Mouse (Mus musculus) 3134 (cell line): Measurements from ENCODE around the gene Rexo1.

Source experiments
- DNase-seq: peaks from one replicate; pipeline ENCODE4 v3.0.0-alpha.2; 2011; ENCODE audit warnings: low spot score; ENCODE audit not compliant: insufficient read length; ENCODE audit errors: extremely low read depth

Rexo1 gene

DNA sequence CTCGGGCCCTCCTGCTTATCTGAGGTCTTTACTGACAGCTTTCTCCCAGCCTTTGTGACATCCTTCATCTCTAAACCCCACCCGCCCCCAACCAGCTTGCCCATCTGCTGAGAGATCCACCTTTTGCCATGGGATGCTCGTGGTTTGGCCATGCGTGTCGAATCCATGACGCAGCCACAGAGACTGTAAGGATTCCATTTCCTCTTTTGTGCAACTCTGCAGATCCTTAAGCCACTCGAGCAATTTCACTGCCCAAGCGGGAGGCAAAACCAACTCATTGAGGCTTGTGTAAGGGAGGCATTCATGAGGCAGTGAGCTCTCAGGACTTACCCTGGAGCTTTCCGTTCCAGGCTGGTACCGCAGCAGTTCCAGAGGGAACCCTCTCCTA lies 51.1 kb downstream of the Rexo1 start:
- DNase-seq: no peak

- peak; percentile 64 for DNase-seq
Observed at GRCm38 (mm10) chr10:80509412-80510272, 51.7 kb downstream of the Rexo1 start.

DNA sequence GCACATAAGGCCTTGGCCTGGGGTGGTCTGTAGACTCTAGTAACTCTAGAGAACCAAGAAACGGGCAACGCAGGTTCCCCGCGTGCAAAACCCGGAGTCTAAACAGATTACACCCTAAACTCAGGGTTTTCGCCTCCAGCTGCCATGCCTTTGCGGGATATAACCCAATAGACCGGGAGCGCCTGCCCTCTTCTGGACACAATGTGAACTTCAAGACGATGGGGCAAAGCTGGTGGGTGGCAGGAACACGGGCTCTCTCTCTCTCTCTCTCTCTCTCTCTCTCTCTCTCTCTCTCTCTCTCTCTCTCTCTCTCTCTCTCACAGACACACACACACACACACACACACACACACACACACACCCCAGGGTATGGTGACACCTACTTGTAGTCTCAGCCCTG lies 55.1 kb downstream of the Rexo1 start:
- DNase-seq: no peak

DNA sequence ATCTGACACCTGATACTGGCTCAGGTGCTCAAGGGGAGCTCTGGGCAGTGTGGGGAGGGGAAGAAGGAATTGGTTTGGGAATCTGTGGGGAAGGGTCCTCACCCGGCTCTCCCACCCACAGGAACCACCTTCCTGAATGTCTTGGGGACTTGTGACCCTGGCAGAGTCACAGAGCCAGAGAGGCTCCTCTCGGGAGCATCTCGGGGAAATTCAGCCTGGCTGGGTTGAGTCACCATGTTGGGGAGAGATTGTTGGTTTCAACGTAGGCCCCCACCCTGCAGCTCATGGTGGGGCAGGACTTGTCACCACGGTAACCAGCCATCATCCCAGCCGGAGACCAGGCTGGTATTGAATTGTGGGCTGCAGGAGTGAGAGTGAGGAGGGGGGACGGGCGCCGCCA lies 56.6 kb downstream of the Rexo1 start:
- no peak for DNase-seq

GRCm38 (mm10) chr10:80503599-80504220 lies 57.6 kb downstream of the Rexo1 start:
- no peak for DNase-seq

DNA sequence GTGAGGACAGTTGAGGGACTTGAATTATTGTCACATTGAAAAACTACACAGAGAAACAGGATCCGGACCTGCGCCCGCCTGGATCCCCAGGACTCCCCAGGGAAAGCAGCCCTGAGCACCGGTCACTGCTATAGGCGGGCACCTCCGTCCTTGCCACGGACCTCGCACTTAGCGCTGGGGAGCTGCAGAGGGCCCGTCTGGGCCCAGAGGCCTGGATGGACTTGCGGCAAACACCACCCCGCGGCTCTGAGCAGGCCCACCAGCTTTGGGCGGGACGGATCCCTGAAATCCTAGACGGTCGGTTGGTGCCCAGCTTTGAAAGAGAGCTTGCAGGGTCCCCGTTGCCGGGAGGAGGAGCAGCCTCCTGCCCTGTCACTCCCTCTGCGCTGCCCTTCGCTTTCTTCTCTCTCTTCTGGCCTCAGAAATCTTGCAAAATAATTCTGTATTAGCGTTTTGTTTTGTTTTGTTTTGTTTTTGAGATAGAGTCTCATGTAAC lies 58.5 kb downstream of the Rexo1 start:
- no peak for DNase-seq

GRCm38 (mm10) chr10:80502291-80502690 lies 59.1 kb downstream of the Rexo1 start:
- DNase-seq: no peak

- DNase-seq: no peak
Observed at GRCm38 (mm10) chr10:80496421-80496820, 64.9 kb downstream of the Rexo1 start.

- no peak for DNase-seq
Observed at GRCm38 (mm10) chr10:80495901-80496300, 65.5 kb downstream of the Rexo1 start.

GRCm38 (mm10) chr10:80494732-80495131 lies 66.6 kb downstream of the Rexo1 start, which contains the start of gene Onecut3:
Gene Onecut3 (plus strand): TSS chr10:80494835.
- DNase-seq: no peak
